Mouse (Mus musculus) CH12.LX (cell line): ENCODE results near the gene Anapc15. TPM values are rescaled to one million over a fixed set of nuclear protein-coding genes. Genes with fewer than 3 reads are reported as not detected.

ENCODE experiments used
- DNase-seq: peaks from one replicate; pipeline ENCODE4 v3.0.0-alpha.2; 2013; ENCODE audit errors: extremely low read depth
- H3K27ac ChIP-seq: 2 replicates; pipeline ENCODE4 v1.5.1; 2012; ENCODE audit warnings: low read depth, mild to moderate bottlenecking, control low read depth, moderate library complexity; ENCODE audit not compliant: insufficient read depth
- H3K27me3 ChIP-seq: replicated peaks from 2 replicates; pipeline ENCODE3; 2012; ENCODE audit warnings: inconsistent platforms
- H3K36me3 ChIP-seq, 2 experiments: replicated peaks in 1 of 2; 2 replicates each; pipeline versions ENCODE3 to v1.6.1; 2012; ENCODE audit warnings: inconsistent platforms in 1 of 2, low read length in 1 of 2, mild to moderate bottlenecking in 1 of 2, mixed read lengths in 1 of 2, moderate library complexity in 1 of 2; ENCODE audit not compliant: control insufficient read depth in 1 of 2, insufficient read depth in 1 of 2
- H3K4me1 ChIP-seq, 2 experiments: 2 replicates each; pipeline ENCODE4 v1.6.1; 2012; ENCODE audit warnings: inconsistent platforms in 1 of 2, moderate library complexity in 1 of 2; ENCODE audit not compliant: insufficient read depth in 2 of 2, control insufficient read depth in 1 of 2
- H3K4me2 ChIP-seq: 2 replicates; pipeline ENCODE4 v1.6.1; 2012; ENCODE audit warnings: low read depth, mild to moderate bottlenecking, control low read depth; ENCODE audit not compliant: poor library complexity, insufficient read depth, severe bottlenecking
- H3K4me3 ChIP-seq, 3 experiments: fragments of 150-350 bp in 1 of 3; sonication (generic) in 1 of 3; replicated peaks in 1 of 3; 2 replicates each; pipeline versions ENCODE3 to v1.5.1; 2011 to 2012; ENCODE audit warnings: low read depth in 2 of 3, low read length in 2 of 3, mild to moderate bottlenecking in 2 of 3, moderate library complexity in 2 of 3, control low read depth in 1 of 3, improper control_type of control experiment in 1 of 3, inconsistent platforms in 1 of 3, mixed read lengths in 1 of 3; ENCODE audit not compliant: poor library complexity in 1 of 3
- H3K79me2 ChIP-seq: replicated peaks from 2 replicates; pipeline ENCODE4 v1.6.1; 2012; ENCODE audit warnings: mild to moderate bottlenecking, moderate library complexity; ENCODE audit not compliant: control insufficient read depth, poor library complexity, insufficient read depth, severe bottlenecking; ENCODE audit errors: extremely low read depth
- H3K9ac ChIP-seq: 2 replicates; pipeline ENCODE4 v1.6.1; 2012; ENCODE audit warnings: low read depth, mild to moderate bottlenecking, control low read depth, moderate library complexity; ENCODE audit not compliant: insufficient read depth
- H3K9me3 ChIP-seq: replicated peaks from 2 replicates; pipeline ENCODE3; 2012; ENCODE audit warnings: low read length, inconsistent platforms, mixed read lengths
- CHD2 ChIP-seq: IDR thresholded peaks from 2 replicates; pipeline ENCODE4 v1.6.1; 2011; ENCODE audit warnings: low read length, improper control_type of control experiment
- JUN ChIP-seq: IDR thresholded peaks from 2 replicates; pipeline ENCODE4 v1.6.1; 2011; ENCODE audit warnings: low read depth, mild to moderate bottlenecking, low read length, improper control_type of control experiment, moderate library complexity; ENCODE audit not compliant: insufficient read depth
- MAFK ChIP-seq: IDR thresholded peaks from 2 replicates; pipeline ENCODE4 v1.6.1; 2011; ENCODE audit warnings: low read length, improper control_type of control experiment; ENCODE audit not compliant: insufficient replicate concordance
- MAX ChIP-seq: IDR thresholded peaks from 2 replicates; pipeline ENCODE4 v1.6.1; 2011; ENCODE audit warnings: low read length, improper control_type of control experiment
- MAZ ChIP-seq: IDR thresholded peaks from 2 replicates; pipeline ENCODE4 v1.6.1; 2012; ENCODE audit warnings: low read depth, mild to moderate bottlenecking, inconsistent platforms, low read length, improper control_type of control experiment, moderate library complexity
- MXI1 ChIP-seq: IDR thresholded peaks from 2 replicates; pipeline ENCODE4 v1.6.1; 2011; ENCODE audit warnings: mild to moderate bottlenecking, low read depth, low read length, improper control_type of control experiment
- SMC3 ChIP-seq: IDR thresholded peaks from 2 replicates; pipeline ENCODE4 v1.6.1; 2011; ENCODE audit warnings: low read depth, low read length, improper control_type of control experiment
- UBTF ChIP-seq: IDR thresholded peaks from 2 replicates; pipeline ENCODE4 v1.6.1; 2012; ENCODE audit warnings: low read depth, mild to moderate bottlenecking, inconsistent platforms, low read length, improper control_type of control experiment, moderate library complexity
- USF1 ChIP-seq: IDR thresholded peaks from 2 replicates; pipeline ENCODE4 v1.6.1; 2014; ENCODE audit warnings: low read depth, mild to moderate bottlenecking, inconsistent platforms, low read length, improper control_type of control experiment
- USF2 ChIP-seq: conservative IDR thresholded peaks from 2 replicates; pipeline ENCODE4 v1.6.1; 2011; ENCODE audit warnings: low read depth, low read length, improper control_type of control experiment
- ZMIZ1 ChIP-seq: IDR thresholded peaks from 2 replicates; pipeline ENCODE4 v1.6.1; 2012; ENCODE audit warnings: low read depth, mild to moderate bottlenecking, inconsistent platforms, low read length, improper control_type of control experiment
- dilution Hi-C: fragments of 300-500 bp; cut with MboI; formaldehyde crosslinking; loops from 2 replicates; pipeline ENCODE4 v1.14.3; 2020; ENCODE audit warnings: low sequenced_read_pairs; ENCODE audit not compliant: extremely low pct_unique_long_range_greater_than_20kb, extremely low pct_ligation_motif_present
- in situ Hi-C: fragments of 300-500 bp; cut with MboI; formaldehyde crosslinking; loops from 3 replicates; pipeline ENCODE4 v1.14.3; 2019; ENCODE audit warnings: low sequenced_read_pairs, low pct_ligation_motif_present, low pct_unique_long_range_greater_than_20kb, mixed read lengths
- polyA plus RNA-seq: library from polyadenylated mRNA; unstranded; fragments of >175 nt; gene quantifications from 2 replicates; pipeline ENCODE4 v1.2.1, GENCODE M21; 2012; ENCODE audit warnings: low read depth; ENCODE audit not compliant: insufficient read length
- total RNA-seq, 2 experiments: library from RNA; depleted of rRNA; stranded (reverse); fragments of 300-350 nt in 1 of 2; fragments of >200 nt in 1 of 2; gene quantifications; 2 replicates each; pipeline ENCODE4 v1.2.3; 2012 to 2014

The Anapc15 gene
- total and polyA plus RNA-seq, 3 experiments: 69.1 to 97.1 (median 90.6) TPM

DNA sequence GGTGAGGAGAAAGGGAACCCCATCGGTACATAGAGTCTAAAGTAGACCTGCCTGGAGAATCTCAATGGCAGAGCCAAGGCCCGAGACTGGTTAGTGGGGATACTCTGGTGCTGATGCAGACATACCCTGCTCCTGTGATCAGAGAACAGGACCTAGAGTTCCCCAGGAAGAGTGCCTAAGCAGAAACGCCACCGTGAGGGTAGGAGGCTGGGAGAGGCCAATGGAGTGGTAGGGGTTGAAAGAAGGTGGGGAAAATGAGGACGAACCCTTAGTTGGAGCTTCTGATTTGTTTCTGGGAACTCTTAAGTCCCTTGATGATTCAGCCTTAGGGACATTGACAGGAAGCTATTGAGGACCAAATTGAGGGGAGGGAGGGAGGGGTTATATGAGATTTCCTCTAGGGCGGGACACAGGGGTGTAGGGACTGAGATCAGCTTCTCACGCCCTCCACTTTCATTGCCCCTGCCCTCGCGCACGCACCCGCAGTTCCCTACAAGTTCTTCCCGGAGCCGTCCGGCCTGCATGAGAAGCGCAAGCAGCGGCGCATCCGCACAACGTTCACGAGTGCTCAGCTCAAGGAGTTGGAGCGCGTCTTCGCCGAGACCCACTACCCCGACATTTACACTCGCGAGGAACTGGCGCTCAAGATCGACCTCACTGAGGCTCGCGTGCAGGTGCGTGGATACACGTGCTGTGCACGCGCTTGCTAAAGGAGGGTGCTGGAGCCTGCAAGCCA is 43.1 kb upstream of the Anapc15 start:
- in situ Hi-C loops: no loop called here
- no peaks in the 10 kb centered on the region for H3K79me2 ChIP-seq
- no peak for TF ChIP-seq MAZ
- TF ChIP-seq ZMIZ1: no peak
- H3K27ac ChIP-seq: no peak overlapping the region
- H3K9me3 ChIP-seq: peaks cover 26% of the 10 kb centered on the region
- H3K9ac ChIP-seq: no peak overlapping the region
- no peak for DNase-seq
- no peak overlapping the region for H3K4me3 ChIP-seq
- dilution Hi-C loops: no loop called here
- H3K27me3 ChIP-seq: no peaks in the 10 kb centered on the region
- peaks cover 20 to 41% of the 10 kb centered on the region in 2 experiments for H3K36me3 ChIP-seq
- no peaks in the 10 kb centered on the region for H3K4me1 ChIP-seq
- H3K4me2 ChIP-seq: no peak overlapping the region

DNA sequence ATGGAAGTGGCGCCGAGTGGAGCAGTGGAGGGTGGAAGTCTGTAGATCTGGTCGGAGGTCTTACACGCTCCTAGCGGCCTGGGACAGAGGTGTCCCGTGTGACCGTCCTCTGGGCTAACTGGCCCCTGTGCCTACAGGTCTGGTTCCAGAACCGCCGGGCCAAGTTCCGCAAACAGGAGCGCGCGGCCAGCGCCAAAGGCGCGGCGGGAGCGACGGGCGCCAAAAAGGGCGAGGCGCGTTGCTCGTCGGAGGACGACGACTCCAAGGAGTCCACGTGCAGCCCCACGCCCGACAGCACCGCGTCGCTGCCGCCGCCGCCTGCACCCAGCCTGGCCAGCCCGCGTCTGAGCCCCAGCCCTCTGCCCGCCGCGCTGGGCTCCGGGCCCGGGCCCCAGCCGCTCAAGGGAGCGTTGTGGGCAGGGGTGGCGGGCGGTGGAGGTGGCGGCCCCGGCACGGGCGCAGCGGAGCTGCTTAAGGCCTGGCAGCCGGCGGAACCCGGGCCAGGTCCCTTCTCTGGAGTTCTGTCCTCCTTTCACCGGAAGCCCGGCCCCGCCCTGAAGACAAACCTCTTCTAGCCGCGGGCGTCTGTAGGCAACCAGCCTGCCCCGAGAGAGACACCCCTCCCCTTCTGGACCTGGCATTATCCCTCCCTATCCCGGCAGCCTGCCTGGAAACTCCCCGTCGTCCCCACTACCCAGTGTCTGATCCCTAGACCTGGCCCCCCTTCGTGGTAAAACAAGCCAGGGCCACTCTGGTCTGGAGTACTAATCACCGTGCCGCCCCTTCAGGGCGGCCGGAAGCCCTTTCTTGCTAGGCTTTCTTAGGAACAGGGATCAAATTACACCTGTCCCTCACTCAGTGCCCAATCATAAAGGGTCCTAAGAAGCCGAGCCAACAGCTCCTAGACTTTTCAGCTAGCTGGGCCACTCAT is 41.7 kb upstream of the Anapc15 start:
- no peak overlapping the region for H3K9ac ChIP-seq
- H3K9me3 ChIP-seq: peaks cover 26% of the 10 kb centered on the region
- H3K4me1 ChIP-seq: no peaks in the 10 kb centered on the region
- TF ChIP-seq MAFK (no peak), UBTF (no peak), JUN (no peak), SMC3 (no peak), USF2 (no peak), MAX (no peak), USF1 (no peak), MXI1 (no peak), CHD2 (no peak)
- H3K4me2 ChIP-seq: no peak overlapping the region
- H3K27me3 ChIP-seq: no peaks in the 10 kb centered on the region
- no peaks in the 10 kb centered on the region for H3K79me2 ChIP-seq
- H3K27ac ChIP-seq: no peak overlapping the region
- no peak for DNase-seq
- in situ Hi-C loops (no loop called here), dilution Hi-C loops (no loop called here)
- H3K4me3 ChIP-seq: no peak overlapping the region
- H3K36me3 ChIP-seq: peaks cover 34 to 54% of the 10 kb centered on the region in 2 experiments
